Mouse (Mus musculus) kidney, adult 9 months (tissue): ENCODE data around the gene Itga8.

Source experiments
- DNase-seq: peaks from one replicate; pipeline ENCODE4 v3.0.0; 2022

Itga8 gene

DNA sequence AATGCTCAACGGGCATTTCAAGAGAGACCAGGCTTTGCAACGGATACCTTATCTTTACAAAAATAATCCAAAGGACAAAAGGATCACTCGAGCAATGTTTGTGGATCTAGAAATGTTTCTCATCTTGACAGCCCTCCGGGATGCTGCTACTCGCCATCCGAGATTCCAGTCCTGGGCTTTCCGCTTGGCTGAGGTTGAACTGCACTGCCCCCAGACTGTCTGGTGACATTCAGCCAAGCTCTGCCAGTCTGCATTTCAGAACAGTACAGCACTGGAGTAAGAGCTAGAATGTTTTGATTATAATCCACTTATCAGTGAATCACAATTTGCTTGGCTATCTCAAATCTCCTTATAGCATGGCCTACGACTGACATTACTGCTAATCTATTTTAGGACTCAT lies 8.3 kb downstream of the Itga8 start:
- DNase-seq = no peak

DNA sequence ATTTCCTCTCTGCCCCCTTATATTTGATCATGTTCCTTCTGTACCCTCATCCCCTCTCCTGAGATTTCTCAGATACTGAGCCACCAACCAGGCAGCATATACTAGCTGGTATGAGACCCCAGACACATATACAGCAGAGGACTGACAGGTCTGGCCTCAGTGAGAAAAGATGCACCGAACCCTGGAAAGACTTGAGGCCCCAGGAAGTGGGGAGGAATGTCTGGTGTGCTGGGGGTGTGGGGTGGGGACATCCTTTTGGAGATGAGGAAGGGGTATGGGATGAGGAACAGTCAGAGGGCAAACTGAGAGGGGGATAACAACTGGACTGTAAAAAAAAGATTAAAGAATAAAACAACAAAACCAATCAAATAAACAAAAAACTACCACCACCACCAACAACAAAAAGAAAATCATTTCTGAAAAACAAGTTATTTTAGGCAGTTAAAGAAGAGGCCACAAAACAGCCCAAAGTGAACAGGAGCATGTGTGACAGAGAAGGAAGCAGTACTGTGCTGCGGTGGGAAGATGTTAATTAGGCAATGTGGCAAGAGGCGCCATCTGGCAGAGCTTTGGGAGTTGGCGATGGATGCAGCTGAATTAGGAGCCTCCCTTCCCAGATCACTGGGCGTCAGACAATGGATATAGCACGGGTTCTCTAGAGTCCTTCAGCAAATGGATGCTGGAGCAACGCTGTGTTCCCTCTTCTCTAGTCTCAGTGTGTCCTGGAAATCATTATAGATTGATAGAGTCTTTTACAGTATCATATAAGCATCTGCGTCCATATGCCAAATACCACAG lies 9.5 kb downstream of the Itga8 start:
- no peak for DNase-seq

DNA sequence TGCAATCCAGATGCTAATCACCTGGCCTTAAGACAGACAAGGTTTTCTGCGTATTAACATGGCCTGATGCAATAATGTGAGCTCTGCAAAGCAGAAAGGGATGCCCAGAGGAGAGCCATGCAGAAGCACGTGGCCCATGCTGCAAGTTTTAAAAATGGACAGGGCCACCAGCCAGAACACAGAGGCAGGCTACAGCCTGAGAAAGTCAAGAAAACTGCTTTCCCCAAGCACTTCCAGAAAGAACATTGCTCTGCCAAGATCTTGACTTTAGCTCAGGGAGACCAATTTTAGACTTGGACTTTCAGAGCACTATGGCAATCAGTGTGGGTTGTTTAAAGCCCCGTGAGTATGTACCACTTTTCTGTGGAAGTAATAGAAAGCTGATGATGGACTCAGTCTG lies 11.5 kb downstream of the Itga8 start:
- DNase-seq = no peak

DNA sequence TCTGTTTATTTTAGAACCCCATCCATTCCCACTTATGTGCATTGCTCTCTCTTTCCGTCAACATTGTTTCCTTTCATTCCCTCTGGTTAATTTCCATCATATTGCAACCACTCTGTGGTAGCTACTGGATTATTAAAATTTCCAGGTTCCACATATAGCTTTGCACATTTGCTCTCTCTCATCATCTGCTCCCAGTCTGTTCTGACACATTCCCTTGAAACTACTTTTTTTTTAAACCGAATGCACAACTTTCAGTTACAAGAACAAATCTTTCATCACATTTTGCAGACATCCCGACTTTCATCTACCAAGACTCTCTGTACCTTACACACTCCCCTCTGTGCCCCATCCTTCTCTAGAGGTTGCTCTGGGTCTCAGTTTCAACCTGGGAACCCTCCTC lies 13.9 kb downstream of the Itga8 start:
- no peak for DNase-seq

DNA sequence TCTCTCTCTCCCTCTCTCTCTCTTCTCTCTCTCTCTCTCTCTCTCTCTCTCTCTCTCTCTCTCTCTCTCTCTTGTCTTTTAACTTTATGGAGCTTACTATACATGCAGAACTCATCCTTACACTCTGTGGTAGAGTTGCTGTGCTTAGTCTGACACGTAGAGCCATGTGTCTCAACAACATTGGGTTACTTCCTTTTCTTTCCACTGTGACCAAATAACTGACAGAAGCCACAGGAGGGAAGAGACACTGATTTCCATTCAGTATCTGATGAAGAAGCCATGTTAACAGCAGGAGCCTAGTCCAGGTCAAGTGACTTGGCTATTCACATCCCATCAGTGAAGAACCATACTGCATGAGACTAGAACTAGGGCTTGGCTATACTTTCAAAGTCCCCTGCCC lies 21.1 kb downstream of the Itga8 start:
- no peak for DNase-seq

DNA sequence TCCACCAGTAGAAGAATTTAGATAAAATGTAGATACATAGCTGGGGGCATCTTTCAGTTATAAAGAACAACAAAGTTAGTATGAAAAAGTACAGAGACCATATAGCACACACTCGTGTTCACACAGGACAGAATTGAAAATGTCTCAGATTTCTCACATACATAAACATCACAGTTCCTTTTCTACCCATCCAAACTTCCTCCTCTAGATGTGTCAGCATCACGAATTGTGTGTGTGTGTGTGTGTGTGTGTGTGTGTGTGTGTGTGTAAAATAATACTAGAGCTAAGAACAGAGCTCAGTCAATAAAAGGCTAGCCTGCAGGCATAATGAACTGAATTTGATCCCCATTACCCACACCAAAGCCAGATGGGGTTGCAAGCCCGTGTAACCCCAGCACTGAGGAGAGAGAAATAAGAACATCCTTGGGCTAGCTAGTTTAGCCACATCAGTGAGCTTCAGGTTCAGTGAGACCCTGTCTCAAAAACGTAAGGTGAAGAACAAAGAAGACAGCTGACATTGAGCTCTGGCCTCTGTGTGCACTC lies 22.6 kb downstream of the Itga8 start:
- DNase-seq = no peak

DNA sequence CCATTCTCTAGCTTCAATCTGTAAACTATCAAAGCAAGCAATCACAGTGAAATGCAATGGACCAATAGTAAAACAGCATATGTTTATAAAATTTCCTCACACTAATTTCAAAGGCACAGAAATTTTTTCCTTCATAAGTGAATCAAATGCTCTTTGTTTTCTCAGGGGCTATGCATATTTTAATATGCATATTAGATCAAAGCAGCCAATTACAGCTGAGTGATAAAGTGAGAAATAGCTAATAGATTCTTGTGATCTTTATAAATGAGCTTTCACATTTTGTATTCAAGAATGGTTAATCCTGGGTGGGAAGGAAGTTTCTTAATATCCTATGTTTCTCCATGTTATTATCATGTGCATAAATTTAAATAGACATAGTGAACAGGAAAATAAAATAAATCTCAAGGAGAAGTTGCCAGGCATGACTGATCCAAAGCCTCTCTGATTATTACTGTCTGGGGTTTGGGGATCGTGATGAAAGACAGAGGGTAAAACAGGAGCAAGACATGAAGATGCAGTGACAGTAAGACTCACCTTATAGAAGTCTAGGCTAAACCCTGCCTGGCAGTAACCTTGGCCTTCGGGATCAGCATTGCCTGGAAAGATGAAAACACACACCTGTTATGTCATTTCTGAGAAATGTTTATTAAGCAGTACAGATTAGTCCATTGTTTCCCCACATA lies 44.9 kb downstream of the Itga8 start:
- no peak for DNase-seq

DNA sequence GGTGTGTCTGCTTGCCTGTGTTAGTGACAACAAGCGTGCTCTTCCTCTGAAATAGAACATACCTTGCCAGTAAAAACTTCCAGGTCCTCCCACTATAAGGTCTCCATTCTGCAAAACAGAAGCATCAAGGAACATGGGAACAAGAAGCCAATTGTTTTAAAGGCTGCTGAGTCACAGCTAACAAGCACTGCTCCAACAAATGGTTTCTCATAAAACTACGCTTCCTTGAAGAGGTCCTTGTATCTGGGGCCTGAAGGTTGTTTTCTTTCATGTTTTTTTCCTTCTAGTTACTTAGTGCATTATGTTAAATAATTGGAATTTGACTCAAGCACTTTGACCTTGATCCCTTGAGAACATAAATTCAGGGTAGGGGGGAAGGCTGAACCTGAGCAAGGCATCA lies 45.8 kb downstream of the Itga8 start:
- DNase-seq = no peak

DNA sequence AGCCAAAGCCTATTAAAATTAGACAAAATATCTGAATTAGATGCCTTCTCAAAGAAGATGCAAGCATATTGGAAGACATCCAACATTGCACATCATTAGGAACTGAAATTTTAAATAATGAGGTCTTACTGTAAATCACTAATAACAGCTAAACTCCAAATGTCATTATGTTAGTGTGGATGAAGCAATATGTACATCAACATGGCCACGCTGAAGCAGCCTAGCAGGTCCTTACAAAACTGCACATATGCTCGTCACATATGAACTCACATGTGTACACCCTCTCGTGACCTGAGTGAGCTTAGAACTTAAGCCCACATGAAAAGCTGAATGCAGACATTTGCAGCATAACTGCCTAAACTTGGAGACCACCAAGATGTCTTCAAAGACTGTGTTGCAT lies 66.4 kb downstream of the Itga8 start:
- DNase-seq = no peak

DNA sequence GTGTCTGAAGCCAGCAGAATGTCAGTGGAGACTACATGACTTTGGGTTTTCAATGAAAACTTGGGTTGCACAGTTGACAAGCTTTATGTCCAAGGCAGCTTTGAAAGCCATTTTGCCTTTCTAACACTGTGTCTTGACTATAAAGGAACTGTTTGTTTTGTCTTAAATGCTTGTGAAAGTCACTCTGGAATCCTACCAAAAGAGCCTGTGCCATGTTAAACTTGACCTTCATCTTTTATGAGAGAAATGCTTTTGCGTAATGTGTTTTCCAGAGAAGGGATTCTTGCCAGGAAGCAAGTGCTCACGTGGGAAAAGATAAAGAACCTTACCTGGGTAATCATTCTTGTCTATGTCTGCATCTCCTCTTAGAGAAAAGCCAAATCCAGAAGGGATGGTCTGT lies 72.0 kb downstream of the Itga8 start:
- DNase-seq = no peak

DNA sequence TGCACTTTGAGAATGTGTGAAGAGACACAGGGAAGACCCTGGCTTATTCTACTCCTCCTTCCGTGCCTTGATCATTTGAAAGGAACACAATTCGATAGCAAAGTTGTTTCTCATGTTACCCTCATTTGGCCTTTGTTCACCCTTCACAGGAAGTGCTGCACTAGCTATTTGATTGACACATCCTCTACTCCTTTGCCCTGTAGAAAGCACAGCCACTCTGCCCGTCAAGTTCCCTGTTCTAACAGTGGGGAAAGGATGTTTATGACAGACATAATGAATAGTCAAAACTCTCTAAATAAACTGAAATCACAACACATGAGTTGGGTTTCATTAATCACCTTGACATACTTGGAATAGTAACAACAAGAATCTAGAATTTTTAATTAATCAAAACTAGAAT lies 73.4 kb downstream of the Itga8 start:
- DNase-seq = peak; percentile 11

DNA sequence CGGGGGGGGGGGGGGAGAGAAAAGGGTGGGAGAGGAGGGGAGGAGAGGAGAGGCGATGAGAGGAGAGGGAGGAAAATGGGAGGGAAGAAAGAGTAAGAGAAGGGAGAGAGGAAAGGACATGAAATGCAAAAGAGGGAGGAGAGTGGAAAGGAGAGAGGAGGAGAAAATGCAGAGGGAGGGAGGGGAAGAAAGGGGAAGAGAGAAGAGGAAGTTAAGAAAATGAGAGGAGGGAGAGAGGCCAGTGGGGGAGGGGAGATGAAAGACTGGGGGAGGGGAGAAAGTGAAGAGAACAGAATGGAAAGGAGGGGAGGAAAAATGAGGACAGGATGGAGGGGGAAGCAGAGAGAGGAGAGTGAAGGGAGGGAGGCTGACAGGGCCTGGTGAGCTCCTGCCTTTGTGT lies 74.5 kb downstream of the Itga8 start:
- no peak for DNase-seq

DNA sequence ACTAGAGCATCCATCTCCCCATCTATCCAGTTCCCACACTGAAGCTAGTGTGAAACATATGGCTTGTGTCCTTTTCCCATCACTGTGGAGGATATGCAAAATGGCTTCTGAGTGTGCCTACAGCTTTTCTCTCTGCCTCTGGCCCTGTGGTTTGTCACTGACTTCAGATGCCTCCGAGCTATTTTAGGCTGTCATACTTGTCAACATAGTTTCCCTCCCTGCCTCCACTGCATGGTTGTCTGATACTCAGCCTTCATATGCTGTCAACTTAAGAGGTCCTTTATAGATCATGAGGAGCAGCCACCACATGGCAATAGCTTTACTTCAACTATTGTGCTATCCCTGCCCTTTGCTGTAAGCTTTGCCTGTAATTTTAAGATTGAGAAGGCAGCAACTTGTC lies 75.4 kb downstream of the Itga8 start:
- DNase-seq = no peak

DNA sequence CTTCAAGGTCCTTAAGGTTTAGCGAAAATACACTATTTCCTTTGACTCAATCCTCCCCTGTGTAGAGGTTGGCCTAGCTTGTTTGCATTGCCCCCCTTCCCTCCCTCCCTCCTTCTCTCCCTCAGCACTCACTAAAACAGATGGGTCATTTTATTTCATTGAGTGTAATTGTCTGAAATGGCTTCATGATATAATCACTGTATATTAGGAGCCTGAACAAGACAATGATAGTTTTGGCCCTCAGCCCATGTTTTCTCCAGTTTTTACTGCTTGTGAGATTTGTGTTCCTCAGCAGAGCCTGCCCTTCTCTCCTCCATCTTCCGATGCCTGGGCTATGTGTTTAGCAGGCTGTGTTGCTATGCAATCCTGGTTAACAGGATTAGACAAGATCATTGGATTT lies 80.1 kb downstream of the Itga8 start:
- DNase-seq = no peak

DNA sequence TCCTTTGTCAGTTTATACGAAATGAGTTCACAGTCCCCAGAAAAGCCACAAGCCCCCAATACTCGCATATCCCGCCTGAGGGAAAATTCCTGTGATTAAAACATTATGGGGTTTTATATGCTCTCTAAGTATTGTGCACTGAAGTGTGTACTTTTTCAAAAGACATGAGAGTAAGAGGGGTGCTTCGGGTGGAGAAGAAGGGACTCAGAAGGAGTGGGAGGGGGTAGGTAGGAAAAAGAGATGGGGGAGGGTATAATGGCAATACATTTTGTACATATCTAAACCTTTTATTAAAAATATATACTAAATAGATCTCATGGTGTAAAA lies 88.3 kb downstream of the Itga8 start:
- DNase-seq = no peak

DNA sequence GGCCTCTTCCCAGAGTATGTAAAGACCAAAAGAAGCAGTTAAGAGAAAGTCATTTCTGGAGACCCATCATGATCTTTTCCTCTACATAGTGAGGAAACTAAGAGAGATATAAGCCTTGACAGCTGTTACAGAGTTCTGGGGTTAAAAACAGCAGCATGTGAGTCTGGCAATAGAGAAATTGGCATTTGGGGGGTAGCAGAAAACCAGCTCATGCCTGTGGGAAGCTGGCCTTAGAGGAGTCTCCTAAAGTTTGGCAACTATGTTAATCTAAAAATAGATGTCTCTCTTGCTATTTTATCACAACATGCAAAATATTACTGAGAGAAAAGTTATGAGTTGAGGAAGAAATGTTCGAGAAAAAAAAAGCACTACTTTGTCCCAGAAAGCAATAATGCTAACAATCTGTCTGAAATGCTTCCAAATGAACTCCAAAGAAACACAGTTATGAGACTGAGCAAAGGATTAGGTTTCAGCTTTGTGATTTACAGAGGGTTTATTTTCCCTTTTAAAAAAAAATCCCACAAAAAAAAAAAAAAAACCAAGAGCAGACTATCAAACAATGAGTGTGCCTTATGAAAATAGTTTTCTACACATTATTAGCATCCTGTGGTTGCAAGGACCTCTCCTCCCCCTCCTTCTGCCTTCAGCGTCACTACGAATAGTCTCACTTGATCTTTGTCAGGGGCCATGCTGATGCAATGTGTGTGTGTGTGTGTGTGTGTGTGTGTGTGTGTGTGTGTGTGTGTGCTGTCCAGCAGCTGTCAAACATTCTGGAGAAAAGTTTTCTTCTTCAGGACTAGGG lies 88.9 kb downstream of the Itga8 start:
- DNase-seq = no peak

DNA sequence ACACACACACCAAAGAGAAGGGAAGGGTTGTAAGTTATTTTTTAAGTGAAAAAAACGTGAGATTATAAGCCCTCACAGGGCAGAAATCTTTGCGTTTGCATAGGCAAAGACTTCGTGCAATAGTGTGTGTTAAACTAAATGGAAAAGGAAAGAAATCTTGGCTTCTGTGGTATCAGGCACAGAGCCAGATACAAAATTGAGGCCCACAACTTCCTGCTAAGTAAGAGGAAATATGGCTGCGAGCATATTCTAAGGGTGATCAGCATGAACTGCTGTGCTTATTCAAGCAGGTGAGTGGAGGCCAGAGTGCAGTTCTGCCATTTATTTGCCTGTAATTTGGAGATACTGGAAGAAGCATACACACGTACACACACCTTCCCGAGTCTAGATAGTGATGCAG lies 93.6 kb downstream of the Itga8 start:
- peak; percentile 5 for DNase-seq

DNA sequence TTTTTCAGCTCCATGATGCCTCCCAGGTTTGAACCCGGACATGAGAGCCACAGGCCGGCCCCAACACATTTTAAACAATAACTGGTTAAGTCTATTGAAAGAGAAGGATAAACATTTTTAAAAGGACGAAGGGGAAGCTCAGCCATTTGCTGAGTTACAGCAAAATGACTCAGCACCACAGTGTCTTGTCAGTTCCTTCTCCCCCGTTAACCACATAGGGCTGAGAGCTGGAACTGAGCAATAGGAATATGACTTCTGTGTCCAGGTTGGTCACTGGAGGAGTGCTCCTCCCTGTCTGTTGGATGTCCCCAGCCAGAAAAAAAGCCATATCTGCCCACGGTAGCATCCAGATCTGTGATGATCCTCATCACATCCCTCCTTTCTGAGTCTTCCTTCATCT lies 95.4 kb downstream of the Itga8 start:
- DNase-seq = no peak

DNA sequence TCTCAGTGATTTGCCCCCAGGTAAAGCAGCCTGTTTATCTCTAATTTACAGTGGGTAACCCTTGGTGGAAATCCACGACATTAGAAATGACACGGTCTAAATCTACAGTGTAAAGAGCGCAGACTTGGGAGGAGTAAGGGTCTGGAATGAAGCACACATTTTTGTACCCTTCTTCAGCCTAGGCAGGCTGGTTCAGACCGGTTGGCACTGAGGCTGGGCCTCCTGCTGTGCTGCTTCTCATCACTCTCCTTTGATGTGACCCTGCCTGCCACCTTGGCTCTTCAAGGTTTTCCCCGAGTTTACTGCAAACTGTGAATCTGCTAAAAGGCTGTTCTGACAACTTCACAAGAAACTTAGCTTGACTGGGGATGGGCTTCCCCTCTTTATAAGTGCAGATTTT lies 95.8 kb downstream of the Itga8 start:
- DNase-seq = no peak

DNA sequence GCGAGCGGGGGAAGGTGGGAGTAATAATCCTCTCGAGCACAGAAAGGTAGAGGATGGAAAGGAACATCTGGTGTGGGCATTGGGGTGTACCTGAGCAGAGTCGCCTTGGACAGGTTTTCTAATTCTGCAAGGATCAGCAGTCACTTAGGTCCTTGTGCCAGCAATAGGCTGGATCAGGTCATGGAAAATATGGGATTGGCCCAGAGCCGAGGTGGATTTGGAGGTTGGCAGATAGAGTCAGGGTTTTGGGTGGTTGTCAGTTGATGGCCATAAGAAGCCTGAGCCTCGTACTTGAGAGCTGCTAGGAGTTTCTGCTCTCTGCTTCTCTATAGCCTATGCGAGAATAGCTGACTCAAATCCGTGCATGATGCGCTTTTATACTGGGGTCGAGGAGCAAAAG lies 98.5 kb downstream of the Itga8 start:
- DNase-seq = no peak

DNA sequence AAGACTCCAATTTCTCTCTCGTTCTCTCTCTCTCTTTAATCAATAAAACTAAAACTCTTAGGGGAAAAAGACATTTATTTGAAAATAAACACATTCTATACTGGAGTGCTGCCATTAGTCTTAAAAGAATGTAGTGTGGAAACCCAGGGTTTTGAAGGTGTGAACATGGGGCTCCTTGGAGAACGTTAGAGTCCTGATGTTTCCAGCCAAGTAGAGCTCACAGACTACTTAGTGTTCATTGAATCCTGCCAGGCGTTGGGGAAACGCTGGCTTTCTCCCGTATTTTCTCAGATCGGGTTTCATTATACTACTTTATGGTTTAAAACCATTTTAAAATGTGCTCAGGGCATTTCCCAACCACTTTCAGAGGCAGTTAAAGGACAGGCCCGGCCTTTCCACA lies 103.0 kb downstream of the Itga8 start:
- no peak for DNase-seq

DNA sequence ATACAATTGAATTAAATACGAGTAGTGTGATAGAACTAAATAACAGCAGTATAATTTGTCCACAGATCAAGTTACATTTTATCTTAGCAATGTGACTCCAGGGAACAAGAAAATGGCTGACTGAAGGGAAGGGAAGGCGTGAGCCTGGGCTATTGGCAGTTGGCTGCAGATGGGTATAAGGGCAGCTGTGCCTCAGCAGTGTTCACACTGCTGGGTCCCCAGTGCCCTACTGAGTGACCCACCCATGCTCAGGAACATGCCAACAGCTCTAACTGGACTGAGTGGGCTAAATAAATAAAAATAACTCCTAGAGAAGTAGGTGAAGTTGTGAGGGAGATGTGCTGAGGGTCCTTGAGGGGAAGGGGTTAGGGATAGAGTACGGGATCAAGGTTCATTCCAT lies 103.5 kb downstream of the Itga8 start:
- no peak for DNase-seq

DNA sequence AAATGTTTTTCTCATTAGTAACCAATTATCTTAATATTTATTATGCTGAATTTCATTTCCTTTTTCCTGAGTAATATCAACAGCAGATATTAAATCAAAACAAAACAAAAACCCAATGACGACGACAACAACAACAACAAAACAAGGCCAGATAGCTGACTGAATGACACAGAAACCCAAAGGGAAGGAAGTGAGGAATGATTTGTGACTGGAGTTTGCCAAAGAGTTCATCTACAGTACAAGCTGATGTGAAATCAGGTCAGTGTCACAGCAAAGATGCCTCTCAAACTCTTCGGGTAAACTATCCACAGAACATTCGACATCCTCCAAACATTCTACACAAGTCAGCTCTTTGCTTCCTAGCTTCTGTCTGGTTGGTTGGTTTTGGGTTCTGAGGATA lies 104.0 kb downstream of the Itga8 start:
- DNase-seq = peak; percentile 14

DNA sequence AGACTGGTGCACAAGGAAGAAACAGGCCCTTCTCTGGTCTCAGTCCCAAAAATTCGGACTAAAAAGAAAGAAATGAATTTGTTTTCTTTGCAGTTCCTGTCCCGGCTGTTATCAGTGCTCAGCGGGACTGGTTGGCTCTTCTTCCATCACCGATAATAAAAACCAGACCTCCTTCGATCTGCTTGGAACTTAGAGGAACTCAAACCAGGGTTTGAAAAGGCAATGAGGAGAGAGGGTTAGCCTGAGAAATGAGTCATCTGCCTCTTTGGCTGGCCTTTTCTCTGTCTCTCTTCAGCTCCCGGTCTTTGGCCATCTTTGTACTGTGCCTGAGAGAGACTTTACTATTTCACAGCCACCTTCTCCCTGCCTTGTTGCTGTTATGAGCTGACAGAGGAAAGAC lies 112.7 kb downstream of the Itga8 start:
- DNase-seq = no peak
